Mouse (Mus musculus): ENCODE results near the gene Vmn2r87. TPM values are rescaled to one million over a fixed set of nuclear protein-coding genes. Genes with fewer than 3 reads are reported as not detected.

Vmn2r87 gene
- polyA plus RNA-seq, 1 experiment, result not detected

Other genes with a start within 250 kb of the Vmn2r87 start
- not detected in 2 replicates for gene Neurod4, start 217.2 kb downstream of the Vmn2r87 start, polyA plus RNA-seq (2012; ENCODE audit: insufficient read depth, insufficient read length, low replicate concordance, missing spikeins)
- gene Tespa1, start 174.5 kb downstream of the Vmn2r87 start, polyA plus RNA-seq (2012; ENCODE audit: insufficient read depth, insufficient read length, low replicate concordance, missing spikeins), result not detected in 2 replicates
- not detected in 2 replicates for gene Vmn2r84, start 103.1 kb downstream of the Vmn2r87 start, polyA plus RNA-seq (2012; ENCODE audit: insufficient read depth, insufficient read length, low replicate concordance, missing spikeins)
- not detected in 2 replicates for gene Vmn2r85, start 67.7 kb downstream of the Vmn2r87 start, polyA plus RNA-seq (2012; ENCODE audit: insufficient read depth, insufficient read length, low replicate concordance, missing spikeins)
- gene Vmn2r86, start 41.3 kb downstream of the Vmn2r87 start, polyA plus RNA-seq (2012; ENCODE audit: insufficient read depth, insufficient read length, low replicate concordance, missing spikeins), result not detected in 2 replicates